Mouse (Mus musculus): Measurements from ENCODE around the gene Rpl37a.

Rpl37a gene

DNA sequence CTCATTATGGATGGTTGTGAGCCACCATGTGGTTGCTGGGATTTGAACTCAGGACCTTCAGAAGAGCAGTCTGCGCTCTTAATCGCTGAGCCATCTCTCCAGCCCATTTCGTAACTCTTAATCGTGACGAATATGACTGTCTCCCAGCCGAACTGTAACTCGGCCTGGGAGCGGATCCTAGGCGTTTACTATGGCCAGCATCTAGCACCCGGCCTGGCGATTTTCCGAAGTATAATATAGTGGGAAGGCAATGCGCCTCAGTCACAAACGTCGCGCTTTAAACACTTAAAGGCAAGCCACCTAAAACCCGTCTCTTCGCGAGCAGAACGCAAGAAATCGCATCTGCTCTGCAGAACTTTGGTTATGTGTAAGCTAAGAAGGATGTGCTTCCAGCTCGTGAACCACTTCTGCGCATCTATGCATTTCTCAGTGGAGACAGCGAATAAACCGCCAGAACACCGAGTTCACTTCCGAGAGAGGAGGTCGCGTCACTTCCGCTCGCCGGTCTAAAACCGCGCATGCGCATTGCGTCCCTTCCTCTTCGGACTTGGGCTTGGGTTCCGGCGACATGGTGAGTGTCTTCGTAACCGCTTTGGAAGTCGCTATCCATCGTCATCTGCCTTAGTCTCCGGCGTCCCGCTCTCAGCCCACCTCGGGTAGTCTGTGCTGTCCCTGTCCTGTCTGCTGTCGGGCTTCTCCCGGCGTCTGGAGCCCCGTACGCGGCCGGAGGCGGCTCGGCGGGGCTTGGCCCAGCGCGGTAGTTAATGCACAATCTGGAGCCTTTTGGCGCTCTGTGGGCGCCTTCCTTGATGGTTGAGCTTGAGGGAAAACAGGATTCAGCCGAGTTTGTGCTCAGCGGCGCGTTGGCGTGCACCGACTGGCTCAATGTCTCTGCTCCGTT, at the start of gene Rpl37a:
TSS of gene Rpl37a (plus strand) at position 538 of the 901 bp plus-strand sequence.
- DNase-seq (ENCODE audit: low spot score in 2 of 2): peak; percentile 98

DNA sequence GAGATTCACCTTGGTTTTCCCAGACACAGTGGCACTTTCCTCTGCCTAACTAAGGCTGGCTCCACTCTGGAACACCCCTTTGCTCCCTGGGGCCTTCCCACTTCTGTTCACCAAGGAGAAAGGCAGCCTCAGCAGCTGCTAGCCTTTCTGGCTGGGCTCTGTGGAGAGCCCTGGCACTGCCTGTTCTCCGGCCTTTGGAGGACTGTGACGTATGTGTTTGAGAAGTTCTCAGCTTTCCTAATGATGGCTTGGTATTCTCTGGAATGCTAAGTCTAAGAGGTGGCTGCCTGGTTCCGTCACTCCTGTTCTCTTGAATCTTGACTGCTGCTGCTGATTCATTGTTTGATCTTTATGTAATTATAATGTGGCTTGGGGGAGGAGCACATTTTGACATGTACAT, 38.0 kb upstream of the Rpl37a start:
- DNase-seq (ENCODE audit: low spot score in 2 of 2): peak; percentile 25 to 32

DNA sequence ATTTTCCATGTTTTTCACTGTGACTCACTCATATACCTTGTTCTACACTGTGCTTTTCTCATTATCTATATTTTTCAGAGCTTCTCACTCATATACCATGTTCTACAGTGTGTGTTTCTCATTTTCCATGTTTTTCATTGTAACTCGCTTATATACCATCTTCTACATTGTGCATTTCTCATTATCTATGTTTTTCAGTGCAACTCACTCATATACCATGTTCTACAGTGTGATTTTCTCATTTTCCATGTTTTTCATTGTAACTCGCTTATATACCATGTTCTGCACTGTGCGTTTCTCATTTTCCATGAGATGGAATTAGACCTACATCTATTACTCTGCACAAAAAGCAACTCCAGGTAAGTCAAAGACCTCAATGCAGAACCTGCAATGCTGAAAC, 14.8 kb upstream of the Rpl37a start:
- no peak for DNase-seq (ENCODE audit: low spot score in 2 of 2)

DNA sequence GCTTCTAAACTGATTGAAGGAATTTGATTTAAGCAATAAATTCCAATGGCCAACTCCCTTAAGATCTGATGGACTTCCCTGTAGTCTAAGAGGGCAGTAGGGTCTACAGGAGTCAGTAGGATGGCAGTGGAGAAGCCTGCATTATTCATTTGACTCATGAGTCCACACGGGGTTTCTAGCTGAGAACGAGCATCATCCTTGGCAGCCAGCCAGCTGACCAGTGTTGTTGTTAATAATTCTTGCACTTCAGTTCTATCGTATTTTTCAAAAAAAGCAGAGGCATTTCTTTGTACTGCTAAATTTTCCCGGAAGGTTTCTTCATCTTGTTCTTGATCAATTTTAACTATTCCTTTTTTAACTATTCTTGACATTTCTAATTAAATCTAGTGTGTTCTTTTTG, 12.4 kb upstream of the Rpl37a start:
- no peak for DNase-seq (ENCODE audit: low spot score in 2 of 2)

DNA sequence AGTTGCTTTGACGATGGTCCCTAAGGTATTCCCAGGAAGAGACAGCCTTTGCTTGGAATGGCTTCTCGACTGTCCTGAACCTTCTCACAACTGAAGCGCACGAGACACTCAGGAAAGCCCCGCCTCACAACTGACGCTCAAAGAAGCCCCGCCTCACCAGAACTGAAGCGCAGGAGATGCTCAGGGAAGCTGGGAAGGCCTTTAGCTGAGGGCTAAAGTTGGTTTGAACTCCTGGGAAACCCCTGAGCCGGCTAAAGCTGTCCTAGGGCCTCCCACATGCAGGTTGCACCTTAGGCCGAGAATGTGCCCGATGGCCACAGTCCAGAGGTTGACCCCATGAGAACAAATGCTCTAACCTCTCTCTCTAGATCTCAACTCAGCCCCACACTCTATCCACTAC, 10.6 kb upstream of the Rpl37a start, which contains the start of gene Ankar:
TSS of gene Ankar (minus strand) at position 101 of the 400 bp plus-strand sequence.
- DNase-seq (ENCODE audit: low spot score in 2 of 2): no peak

DNA sequence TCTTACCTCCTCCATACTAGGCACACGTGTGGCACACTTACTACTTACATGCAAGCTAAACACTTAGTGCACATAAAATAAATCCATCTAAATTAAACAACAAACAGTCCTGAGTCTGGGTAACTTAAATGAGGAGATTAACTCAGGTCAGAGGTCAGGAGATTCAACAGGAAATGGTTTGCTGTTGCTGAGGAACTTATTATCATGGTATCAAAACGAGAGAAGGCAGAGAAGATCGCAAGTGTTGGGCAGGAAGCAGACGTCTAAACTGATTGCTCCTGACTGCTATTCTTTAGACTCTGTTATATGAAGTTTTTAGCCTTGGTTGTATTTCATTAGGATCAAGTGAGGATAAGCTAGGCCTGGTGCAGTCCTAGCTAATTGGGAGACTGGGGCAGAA, 3.6 kb upstream of the Rpl37a start:
- no peak for DNase-seq (ENCODE audit: low spot score in 2 of 2)

DNA sequence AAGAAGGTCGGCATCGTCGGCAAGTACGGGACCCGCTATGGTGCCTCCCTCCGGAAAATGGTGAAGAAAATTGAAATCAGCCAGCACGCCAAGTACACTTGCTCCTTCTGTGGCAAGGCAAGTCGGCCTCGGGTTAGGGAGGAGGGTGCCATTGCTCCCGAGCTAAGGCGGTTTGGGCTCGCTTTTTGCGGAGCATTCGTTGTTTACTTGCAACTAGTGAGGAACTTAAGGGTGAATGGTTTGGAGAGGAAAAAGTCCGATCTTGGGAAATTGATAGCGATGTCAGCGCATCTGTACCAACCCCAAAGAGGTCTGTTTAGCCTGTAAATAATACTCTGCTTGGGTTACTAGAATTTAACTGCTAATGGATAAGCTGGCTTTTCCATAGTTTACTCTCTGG, 594 bp downstream of the Rpl37a start:
- no peak for DNase-seq (ENCODE audit: low spot score in 2 of 2)

DNA sequence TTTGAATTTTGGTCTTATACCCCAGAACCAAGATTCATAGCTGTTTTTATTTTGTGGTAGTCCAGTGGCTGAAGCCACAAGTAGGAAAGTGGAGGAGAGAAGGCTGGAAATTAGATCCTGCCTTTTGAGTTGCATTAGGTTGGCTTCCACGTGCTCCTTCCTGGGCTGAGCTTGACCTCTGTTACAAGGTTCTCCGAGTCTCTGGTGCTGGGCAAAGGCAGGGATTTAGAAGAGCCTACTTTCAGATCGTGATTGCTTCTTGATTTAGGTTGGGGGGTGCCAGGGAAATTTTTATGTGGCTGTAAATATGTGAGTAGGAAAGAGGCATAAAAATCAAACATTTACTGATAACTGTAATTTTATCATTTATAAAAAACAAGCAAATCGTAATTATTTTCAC, 3.5 kb downstream of the Rpl37a start:
- DNase-seq (ENCODE audit: low spot score in 2 of 2): no peak

DNA sequence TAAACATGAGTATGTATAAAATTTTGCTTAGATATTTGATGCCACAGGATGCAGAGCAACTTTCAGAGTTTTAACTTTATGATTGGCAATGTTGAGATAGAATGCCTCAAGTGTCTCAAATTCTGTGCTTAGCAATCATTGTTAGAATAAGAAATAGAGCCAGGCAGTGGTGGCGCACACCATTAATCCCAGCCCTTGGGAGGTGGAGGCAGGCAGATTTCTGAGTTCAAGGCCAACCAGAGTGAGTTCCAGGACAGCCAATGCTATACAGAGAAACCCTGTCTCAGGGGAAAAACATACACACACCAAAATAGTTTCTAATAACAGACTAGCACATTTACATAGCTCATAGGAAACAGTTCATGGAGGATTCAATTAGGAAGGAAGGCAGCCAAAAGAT, 4.0 kb downstream of the Rpl37a start:
- no peak for DNase-seq (ENCODE audit: low spot score in 2 of 2)

DNA sequence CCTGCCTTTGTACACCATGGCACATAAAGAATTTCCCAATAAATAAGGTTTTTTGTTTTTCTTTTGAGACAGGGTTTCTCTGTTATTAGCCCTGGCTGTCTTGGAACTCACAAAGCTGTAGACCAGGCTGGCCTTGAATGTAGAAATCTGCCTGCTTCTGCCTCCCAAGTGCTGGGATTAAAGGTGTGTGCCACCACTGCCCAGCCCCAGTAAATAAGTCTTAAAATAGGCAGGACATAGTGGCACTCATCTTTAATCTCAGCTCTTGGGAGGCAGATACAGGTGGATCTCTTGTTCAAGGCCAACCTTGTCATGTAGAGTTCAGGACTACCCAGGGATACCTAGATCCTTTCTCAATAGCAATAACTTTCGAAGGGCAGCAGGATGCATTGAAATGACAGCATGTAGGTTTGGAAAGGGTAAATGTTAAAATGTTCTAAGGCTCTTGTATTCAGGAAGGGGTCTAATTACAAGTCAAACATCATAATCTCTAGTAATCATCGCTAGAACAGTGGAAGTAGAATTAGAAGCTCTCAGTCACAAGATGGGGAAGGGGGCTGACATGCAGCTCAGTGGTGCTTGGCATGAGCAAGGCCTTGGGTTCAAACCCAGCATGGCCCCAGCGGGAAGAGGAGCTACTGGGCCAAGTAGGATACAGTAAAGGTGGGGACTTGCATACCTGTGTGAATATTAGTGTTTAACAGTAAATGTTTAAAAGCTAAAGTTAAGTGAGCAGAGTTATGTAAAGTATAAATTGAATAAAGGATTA, 4.7 kb downstream of the Rpl37a start:
- DNase-seq (ENCODE audit: low spot score in 2 of 2): no peak

DNA sequence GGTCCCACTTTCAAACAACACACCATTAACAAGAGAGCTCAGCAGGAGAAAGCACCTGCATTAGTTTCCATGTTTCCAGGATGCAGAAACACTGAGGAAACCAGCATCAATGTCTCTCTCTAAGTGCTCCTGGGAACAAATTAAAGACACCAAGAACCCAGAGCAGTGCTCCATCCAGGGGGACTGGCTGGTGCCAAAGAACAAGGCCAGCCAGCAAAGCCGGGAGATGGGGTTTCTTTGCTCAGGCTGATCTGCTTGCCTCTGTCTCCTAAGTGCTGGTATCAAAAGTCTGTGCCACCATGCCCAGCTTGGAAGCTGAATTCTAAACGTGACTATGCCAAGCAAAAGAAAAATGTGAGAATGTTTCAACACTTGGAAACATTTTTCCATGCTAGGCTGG, 5.3 kb downstream of the Rpl37a start:
- no peak for DNase-seq (ENCODE audit: low spot score in 2 of 2)

DNA sequence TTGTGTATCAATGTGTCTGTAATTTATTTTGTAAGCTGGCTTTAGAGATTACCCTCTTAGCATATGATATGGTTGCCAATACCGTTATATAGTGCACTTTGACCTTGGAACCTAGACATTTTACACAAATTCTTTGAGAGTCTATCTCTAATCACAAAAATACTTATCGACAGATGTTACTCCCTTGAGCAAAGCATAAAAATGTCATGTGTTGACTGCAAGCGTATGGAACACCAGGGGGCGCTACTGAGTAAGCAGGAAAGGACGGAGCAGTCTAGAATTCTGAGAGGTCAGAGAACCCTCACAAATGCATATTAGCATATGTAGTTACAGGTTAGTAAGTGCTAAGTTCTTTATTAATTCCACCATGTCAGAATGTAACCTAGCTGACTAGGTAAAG, 5.8 kb downstream of the Rpl37a start:
- DNase-seq (ENCODE audit: low spot score in 2 of 2): peak; percentile 79 to 83

DNA sequence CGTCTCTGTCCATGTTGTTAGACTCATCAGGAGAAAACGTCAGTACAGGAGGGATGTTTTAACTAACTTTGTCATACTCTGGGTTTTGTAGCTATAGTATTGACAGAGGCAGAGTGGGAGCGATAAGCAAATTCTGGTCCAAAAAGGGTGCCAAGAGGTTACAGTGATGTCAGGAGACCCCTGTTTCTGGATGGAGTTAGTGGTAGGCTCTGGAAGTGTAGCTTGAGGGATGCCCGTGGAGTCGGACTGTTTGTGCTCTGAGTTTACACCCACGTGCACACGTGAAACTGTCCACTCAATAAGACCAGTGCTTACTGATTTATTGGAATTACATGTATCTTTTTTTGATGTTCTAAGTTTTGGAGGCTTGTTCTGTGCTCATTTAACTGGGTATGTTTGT, 6.5 kb downstream of the Rpl37a start:
- no peak for DNase-seq (ENCODE audit: low spot score in 2 of 2)

DNA sequence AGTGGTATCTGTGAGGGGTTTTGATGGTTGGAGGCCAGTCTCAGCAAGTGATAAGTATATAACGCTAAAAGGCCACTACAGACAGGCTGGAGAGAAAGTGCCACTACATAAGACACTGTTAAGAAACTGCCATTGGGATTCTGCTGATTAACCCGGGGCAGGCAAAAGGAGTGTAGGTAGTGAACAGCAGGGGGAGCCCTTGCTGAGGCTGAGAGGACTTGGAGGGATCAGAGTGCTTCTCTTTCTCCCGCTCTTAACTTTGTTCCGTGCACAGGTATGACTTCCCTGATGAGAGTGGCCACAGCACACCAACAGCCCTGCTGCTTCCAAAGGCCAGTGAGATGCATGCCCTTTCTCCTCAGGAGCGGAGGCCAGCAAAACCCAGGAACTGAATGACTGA, 7.8 kb downstream of the Rpl37a start:
- peak in 1 of 2 experiments; percentile 65 for DNase-seq (ENCODE audit: low spot score in 2 of 2)

DNA sequence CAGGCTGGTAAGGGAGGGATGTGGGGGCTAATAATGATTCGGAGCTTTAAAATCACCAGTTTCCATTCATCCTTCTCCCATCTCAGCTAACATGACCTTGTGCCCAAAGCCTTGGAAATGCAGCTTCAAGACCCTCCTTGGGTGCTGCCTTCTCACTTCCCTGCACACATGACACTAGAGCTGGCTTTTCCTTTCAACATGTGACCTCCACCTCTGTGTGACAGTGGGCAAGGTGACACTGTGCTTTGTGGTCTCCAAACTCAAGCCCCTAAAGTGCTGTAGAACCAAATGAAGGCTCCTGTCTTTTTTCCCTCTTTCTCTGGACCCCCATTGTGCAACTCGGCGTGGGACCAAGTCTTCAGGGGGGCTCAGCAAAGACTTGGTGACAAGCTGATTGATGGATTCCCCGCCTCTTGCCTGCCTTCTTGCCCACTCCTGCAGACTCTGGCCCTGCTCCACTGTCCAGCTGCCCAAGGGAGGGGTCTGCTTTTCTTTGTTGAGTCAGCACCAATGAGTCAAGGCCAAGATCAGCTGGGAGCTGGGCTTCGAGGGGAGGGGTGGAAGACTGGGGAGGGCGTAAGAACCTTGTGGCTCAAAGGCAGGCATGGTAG, 9.1 kb downstream of the Rpl37a start:
- DNase-seq (ENCODE audit: low spot score in 2 of 2): no peak

DNA sequence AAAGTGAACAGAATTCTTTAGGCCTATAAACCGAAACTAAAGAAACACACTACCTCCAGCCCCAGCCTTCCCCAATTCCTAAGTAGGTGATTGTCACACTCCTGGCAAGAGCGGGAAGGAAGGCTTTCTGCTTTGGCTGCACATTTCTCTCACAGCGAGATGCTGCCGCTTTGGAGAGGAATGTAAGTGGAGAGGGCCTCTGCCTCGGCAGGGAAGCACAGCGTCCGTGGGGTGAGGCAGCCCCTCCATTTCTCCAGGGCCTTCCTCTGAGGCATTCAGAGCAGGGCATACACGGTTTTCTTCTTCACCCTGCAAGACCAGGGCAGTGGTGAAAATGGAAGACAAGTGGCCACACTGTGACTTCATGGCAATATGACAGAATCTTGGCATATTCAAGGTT, 11.6 kb downstream of the Rpl37a start:
- peak in 1 of 2 experiments; percentile 36 for DNase-seq (ENCODE audit: low spot score in 2 of 2)

DNA sequence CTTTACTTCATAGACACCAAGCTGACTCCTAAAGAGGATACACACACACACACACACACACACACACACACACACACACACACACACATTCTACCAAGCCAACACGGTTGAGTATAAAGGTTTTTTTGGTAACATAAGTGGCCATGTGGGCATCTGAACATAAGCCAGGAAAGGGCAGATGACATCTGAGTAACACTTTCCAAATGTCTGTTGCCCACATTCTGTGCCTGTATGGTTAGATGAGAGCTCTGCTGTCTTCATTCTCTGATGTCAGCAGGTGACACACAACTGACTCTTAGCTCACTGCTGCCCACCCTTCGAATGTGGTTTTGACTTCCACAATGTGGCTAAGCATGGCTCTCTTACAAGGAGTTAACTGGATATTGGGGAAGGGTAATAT, 13.3 kb downstream of the Rpl37a start:
- DNase-seq (ENCODE audit: low spot score in 2 of 2): no peak

DNA sequence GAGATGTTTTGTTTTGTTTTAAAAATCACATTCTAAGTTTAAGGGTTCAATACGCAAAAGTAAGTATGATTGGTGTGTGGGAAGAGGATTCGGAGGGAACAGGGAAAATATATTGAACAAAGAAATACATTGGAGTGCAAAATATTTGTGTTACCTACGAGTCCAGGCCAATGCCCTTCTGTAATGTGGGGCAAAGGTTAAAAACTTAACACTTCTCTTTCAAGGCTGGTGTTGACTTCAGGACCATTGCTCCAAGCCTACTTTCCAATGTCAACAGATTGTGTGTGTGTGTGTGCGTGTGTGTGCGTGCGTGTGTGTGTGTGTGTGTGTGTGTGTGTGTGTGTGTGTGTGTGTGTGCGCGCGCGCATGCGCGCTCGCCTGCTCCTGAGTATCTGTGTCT, 14.9 kb downstream of the Rpl37a start:
- DNase-seq (ENCODE audit: low spot score in 2 of 2): no peak

DNA sequence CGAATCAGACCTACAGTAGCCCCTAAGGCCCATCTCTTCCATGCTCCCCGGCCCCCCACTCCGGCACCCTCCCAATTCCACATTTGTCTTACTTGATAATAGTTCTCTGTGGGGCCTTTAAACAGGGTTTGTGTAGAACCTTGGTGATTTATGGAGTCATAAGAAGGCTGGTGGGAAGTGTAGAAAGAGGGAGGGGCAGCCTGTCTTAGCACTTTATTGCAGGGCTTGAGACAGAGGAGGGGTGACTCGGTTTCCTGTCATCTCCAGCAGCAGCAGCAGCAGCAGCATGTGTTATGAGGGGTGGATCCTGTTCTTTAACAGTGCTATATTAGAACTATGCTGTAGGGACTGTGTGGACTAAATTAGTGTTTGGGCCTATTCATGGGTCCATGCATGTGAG, 17.7 kb downstream of the Rpl37a start:
- no peak for DNase-seq (ENCODE audit: low spot score in 2 of 2)

DNA sequence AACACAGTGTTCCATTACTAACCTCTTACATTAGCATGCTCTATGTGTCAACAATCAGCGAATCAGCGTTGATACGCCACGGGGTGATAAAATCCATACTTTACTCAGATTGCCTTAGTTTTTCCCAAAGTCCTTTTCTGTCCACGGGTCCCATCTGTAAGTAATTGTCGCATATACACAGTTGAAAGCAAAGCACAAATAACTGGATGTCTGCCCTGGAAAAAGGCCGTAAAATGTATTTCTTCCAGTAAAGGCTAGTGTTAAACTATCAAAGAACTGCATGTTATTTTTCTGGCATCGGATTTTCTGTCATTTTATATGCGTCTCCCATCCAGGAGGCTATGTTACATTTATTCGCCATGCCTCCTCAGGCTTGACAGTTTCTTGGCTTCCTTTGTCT, 19.0 kb downstream of the Rpl37a start:
- DNase-seq (ENCODE audit: low spot score in 2 of 2): no peak

DNA sequence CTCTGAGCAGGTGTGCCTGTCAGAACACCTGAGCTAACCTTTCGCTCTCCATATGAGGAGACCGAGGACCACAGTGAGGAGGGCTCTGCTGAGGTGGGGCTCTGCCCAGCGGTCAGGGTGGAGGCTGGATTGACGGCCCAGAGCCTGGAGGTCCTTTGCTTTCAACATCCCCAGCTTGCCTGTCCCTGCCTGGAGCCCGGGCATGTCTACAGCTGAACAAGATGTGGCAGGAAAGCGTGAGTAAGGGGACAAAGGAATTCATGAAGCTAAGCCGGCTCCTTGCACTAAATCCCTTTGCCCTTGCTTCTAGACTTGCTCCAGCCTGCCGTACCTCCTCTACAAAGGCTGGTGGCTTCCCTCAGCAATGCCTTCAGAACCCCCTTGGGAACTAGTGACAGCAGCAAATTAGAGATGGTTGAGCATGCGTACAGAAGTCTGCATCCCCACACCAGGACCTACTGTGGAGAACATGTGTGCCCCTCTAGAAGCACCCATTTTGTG, 22.2 kb downstream of the Rpl37a start:
- DNase-seq (ENCODE audit: low spot score in 2 of 2): no peak

DNA sequence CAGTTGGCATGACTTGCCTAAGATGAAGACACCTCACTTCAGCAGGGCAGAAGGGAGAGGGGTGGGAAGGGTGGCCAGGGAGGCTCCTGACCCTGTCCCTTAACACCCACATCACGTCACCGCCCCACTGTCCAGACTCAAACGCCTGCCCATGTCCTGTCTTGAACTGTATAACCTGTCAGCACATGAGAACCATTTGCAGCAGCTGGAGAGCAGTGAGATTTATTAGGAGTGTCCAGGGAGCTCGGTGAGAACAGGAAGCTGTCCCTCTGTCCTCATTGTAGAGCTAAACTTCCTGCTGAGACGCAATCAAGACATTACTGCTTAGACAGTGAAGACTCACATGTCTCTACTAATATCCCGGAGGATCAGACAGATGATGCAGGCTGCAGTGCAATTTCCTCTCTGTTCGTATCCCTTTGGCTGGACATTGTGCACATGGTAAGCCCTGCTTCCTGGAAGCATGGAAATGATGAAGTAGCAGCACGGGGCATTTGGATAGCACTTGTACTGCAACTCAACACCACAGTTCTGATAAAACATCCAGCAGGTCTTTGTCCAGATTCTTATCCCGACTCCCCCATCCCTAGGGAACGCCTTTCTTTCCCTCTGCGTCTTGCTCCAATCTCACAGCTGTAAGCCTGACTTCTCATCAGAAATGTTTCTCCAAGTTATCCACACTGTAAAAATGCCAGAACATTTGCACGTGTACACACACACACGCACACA, 25.5 kb downstream of the Rpl37a start:
- no peak for DNase-seq (ENCODE audit: low spot score in 2 of 2)

Data from right cerebral cortex, postnatal 10 days (tissue).